Mouse (Mus musculus): Measurements from ENCODE around the gene G6pc3. TPM values are rescaled to one million over a fixed set of nuclear protein-coding genes. Genes with fewer than 3 reads are reported as not detected.

Gene G6pc3
- total and polyA plus RNA-seq, 2 experiments from 2014 or later: 42.0 to 68.5 TPM

- Histone ChIP-seq H3K9me3 (ENCODE audit: low read length) (no peaks in the 10 kb centered on the region), H3K4me1 (ENCODE audit: insufficient read depth, low read length) (peaks cover 6% of the 10 kb centered on the region; the same call in 1 of the 2 replicates), H3K27me3 (ENCODE audit: insufficient read depth, low read length) (no peaks in the 10 kb centered on the region), H3K36me3 (ENCODE audit: insufficient read depth, low read length) (peaks cover 33% of the 10 kb centered on the region), H3K9ac (replicated peaks; ENCODE audit: low read length, poor library complexity, severe bottlenecking) (0 out of 2 replicates have a peak overlapping the region, but pooled peaks have one; percentile 19), H3K27ac (ENCODE audit: low read depth, low read length) (0 out of 2 replicates have a peak overlapping the region, but pooled peaks have one; percentile 1), H3K4me2 (ENCODE audit: low read depth, low read length, poor library complexity, severe bottlenecking) (no peak overlapping the region), H3K4me3 (ENCODE audit: low read depth, low read length) (no peak overlapping the region)
- no peak for TF ChIP-seq CTCF (IDR thresholded peaks at IDR 0.05)
- ATAC-seq (ENCODE audit: low FRiP score): no peak
- DNase-seq (ENCODE audit: low spot score): peak; percentile 24
- WGBS: 19% methylated on average over 11 of the region's 11 CpGs
Observed at GRCm38 (mm10) chr11:102207825-102208777, 18.7 kb downstream of the G6pc3 start.

- Histone ChIP-seq H3K36me3 (ENCODE audit: insufficient read depth, low read length) (peaks cover 29% of the 10 kb centered on the region), H3K9ac (replicated peaks; ENCODE audit: low read length, poor library complexity, severe bottlenecking) (no peak overlapping the region; the same call in 1 of the 2 replicates), H3K9me3 (ENCODE audit: low read length) (no peaks in the 10 kb centered on the region), H3K4me3 (ENCODE audit: low read depth, low read length) (no peak overlapping the region), H3K4me1 (ENCODE audit: insufficient read depth, low read length) (peaks cover 6% of the 10 kb centered on the region; the same call in 1 of the 2 replicates), H3K27ac (ENCODE audit: low read depth, low read length) (no peak overlapping the region), H3K27me3 (ENCODE audit: insufficient read depth, low read length) (no peaks in the 10 kb centered on the region), H3K4me2 (ENCODE audit: low read depth, low read length, poor library complexity, severe bottlenecking) (no peak overlapping the region)
- TF ChIP-seq CTCF (IDR thresholded peaks at IDR 0.05): no peak
- WGBS: 23% methylated on average over 3 of the region's 4 CpGs
- no peak for ATAC-seq (ENCODE audit: low FRiP score)
- DNase-seq (ENCODE audit: low spot score): no peak
Observed at GRCm38 (mm10) chr11:102208846-102209245, 19.4 kb downstream of the G6pc3 start.

GRCm38 (mm10) chr11:102209742-102210141 is 20.3 kb downstream of the G6pc3 start:
- 20% methylated on average over 2 of the region's 2 CpGs for WGBS
- peaks cover 10% of the 10 kb centered on the region; the same call in 1 of the 2 replicates for H3K4me1 ChIP-seq (ENCODE audit: insufficient read depth, low read length)
- H3K27me3 ChIP-seq (ENCODE audit: insufficient read depth, low read length): no peaks in the 10 kb centered on the region
- peaks cover 20% of the 10 kb centered on the region for H3K36me3 ChIP-seq (ENCODE audit: insufficient read depth, low read length)
- H3K4me3 ChIP-seq (ENCODE audit: low read depth, low read length): no peak overlapping the region
- H3K9me3 ChIP-seq (ENCODE audit: low read length): no peaks in the 10 kb centered on the region
- ATAC-seq (ENCODE audit: low FRiP score): no peak
- H3K27ac ChIP-seq (ENCODE audit: low read depth, low read length): peak overlapping the region; percentile 47; the same call in 1 of the 2 replicates
- peak; percentile 76 for TF ChIP-seq CTCF (IDR thresholded peaks at IDR 0.05)
- H3K9ac ChIP-seq (replicated peaks; ENCODE audit: low read length, poor library complexity, severe bottlenecking): no peak overlapping the region
- DNase-seq (ENCODE audit: low spot score): peak; percentile 68
- H3K4me2 ChIP-seq (ENCODE audit: low read depth, low read length, poor library complexity, severe bottlenecking): no peak overlapping the region

- Histone ChIP-seq H3K4me1 (ENCODE audit: insufficient read depth, low read length) (peaks cover 10% of the 10 kb centered on the region; the same call in 1 of the 2 replicates), H3K4me3 (ENCODE audit: low read depth, low read length) (no peak overlapping the region), H3K36me3 (ENCODE audit: insufficient read depth, low read length) (peaks cover 16% of the 10 kb centered on the region), H3K4me2 (ENCODE audit: low read depth, low read length, poor library complexity, severe bottlenecking) (no peak overlapping the region), H3K9ac (replicated peaks; ENCODE audit: low read length, poor library complexity, severe bottlenecking) (no peak overlapping the region; the same call in 1 of the 2 replicates), H3K27me3 (ENCODE audit: insufficient read depth, low read length) (no peaks in the 10 kb centered on the region), H3K9me3 (ENCODE audit: low read length) (no peaks in the 10 kb centered on the region), H3K27ac (ENCODE audit: low read depth, low read length) (no peak overlapping the region)
- no peak for ATAC-seq (ENCODE audit: low FRiP score)
- 62% methylated on average over 3 of the region's 3 CpGs for WGBS
- no peak for TF ChIP-seq CTCF (IDR thresholded peaks at IDR 0.05)
- no peak for DNase-seq (ENCODE audit: low spot score)
Observed at GRCm38 (mm10) chr11:102210185-102210584, 20.8 kb downstream of the G6pc3 start.

- Histone ChIP-seq H3K36me3 (ENCODE audit: insufficient read depth, low read length) (peaks cover 8% of the 10 kb centered on the region), H3K27ac (ENCODE audit: low read depth, low read length) (no peak overlapping the region), H3K27me3 (ENCODE audit: insufficient read depth, low read length) (no peaks in the 10 kb centered on the region), H3K9me3 (ENCODE audit: low read length) (no peaks in the 10 kb centered on the region), H3K4me2 (ENCODE audit: low read depth, low read length, poor library complexity, severe bottlenecking) (no peak overlapping the region), H3K4me3 (ENCODE audit: low read depth, low read length) (no peak overlapping the region), H3K4me1 (ENCODE audit: insufficient read depth, low read length) (peaks cover 16% of the 10 kb centered on the region; the same call in 1 of the 2 replicates), H3K9ac (replicated peaks; ENCODE audit: low read length, poor library complexity, severe bottlenecking) (no peak overlapping the region)
- no peak for TF ChIP-seq CTCF (IDR thresholded peaks at IDR 0.05)
- no peak for ATAC-seq (ENCODE audit: low FRiP score)
- 83% methylated on average over 5 of the region's 5 CpGs for WGBS
- DNase-seq (ENCODE audit: low spot score): no peak
Observed at GRCm38 (mm10) chr11:102211011-102211410, 21.6 kb downstream of the G6pc3 start.

GRCm38 (mm10) chr11:102211936-102212341 is 22.5 kb downstream of the G6pc3 start:
- no peaks in the 10 kb centered on the region for H3K9me3 ChIP-seq (ENCODE audit: low read length)
- 69% methylated on average over 18 of the region's 18 CpGs for WGBS
- no peak overlapping the region for H3K4me3 ChIP-seq (ENCODE audit: low read depth, low read length)
- H3K9ac ChIP-seq (replicated peaks; ENCODE audit: low read length, poor library complexity, severe bottlenecking): no peak overlapping the region
- H3K27me3 ChIP-seq (ENCODE audit: insufficient read depth, low read length): no peaks in the 10 kb centered on the region
- 0 out of 2 replicates have a peak, but pooled peaks cover 4% of the 10 kb centered on the region for H3K36me3 ChIP-seq (ENCODE audit: insufficient read depth, low read length)
- H3K27ac ChIP-seq (ENCODE audit: low read depth, low read length): no peak overlapping the region
- no peak for ATAC-seq (ENCODE audit: low FRiP score)
- H3K4me1 ChIP-seq (ENCODE audit: insufficient read depth, low read length): peaks cover 17% of the 10 kb centered on the region; the same call in 1 of the 2 replicates
- DNase-seq (ENCODE audit: low spot score): no peak
- H3K4me2 ChIP-seq (ENCODE audit: low read depth, low read length, poor library complexity, severe bottlenecking): no peak overlapping the region
- TF ChIP-seq CTCF (IDR thresholded peaks at IDR 0.05): no peak
